Mouse (Mus musculus): ENCODE data around the gene Lrrc27. TPM values are rescaled to one million over a fixed set of nuclear protein-coding genes. Genes with fewer than 3 reads are reported as not detected.

The Lrrc27 gene
- total and polyA plus RNA-seq, 2 experiments from 2014 or later, result 2.8 to 5.1 TPM

GRCm38 (mm10) chr7:139190616-139191015, 22.2 kb upstream of the Lrrc27 start:
- Histone ChIP-seq H3K9ac (replicated peaks; ENCODE audit: low read length) (no peak overlapping the region), H3K36me3 (ENCODE audit: insufficient read depth, low read length) (no peaks in the 10 kb centered on the region), H3K9me3 (ENCODE audit: low read length) (no peaks in the 10 kb centered on the region), H3K27ac (no peak overlapping the region), H3K4me1 (ENCODE audit: insufficient read depth, low read length) (0 out of 2 replicates have a peak, but pooled peaks cover 5% of the 10 kb centered on the region), H3K4me3 (ENCODE audit: low read length) (no peak overlapping the region), H3K4me2 (ENCODE audit: low read depth, low read length) (no peak overlapping the region), H3K27me3 (ENCODE audit: insufficient read depth, low read length) (no peaks in the 10 kb centered on the region)
- no peak for TF ChIP-seq CTCF (IDR thresholded peaks at IDR 0.05; ENCODE audit: low read depth)
- WGBS, result 95% methylated on average over 4 of the region's 4 CpGs
- ATAC-seq, result no peak
- DNase-seq (ENCODE audit: low spot score), result no peak

GRCm38 (mm10) chr7:139191619-139192018, 21.2 kb upstream of the Lrrc27 start:
- Histone ChIP-seq H3K9me3 (ENCODE audit: low read length) (no peaks in the 10 kb centered on the region), H3K36me3 (ENCODE audit: insufficient read depth, low read length) (no peaks in the 10 kb centered on the region), H3K4me3 (ENCODE audit: low read length) (no peak overlapping the region), H3K4me1 (ENCODE audit: insufficient read depth, low read length) (0 out of 2 replicates have a peak, but pooled peaks cover 5% of the 10 kb centered on the region), H3K4me2 (ENCODE audit: low read depth, low read length) (no peak overlapping the region), H3K9ac (replicated peaks; ENCODE audit: low read length) (no peak overlapping the region), H3K27me3 (ENCODE audit: insufficient read depth, low read length) (no peaks in the 10 kb centered on the region), H3K27ac (no peak overlapping the region)
- ATAC-seq, result no peak
- peak; percentile 30 for TF ChIP-seq CTCF (IDR thresholded peaks at IDR 0.05; ENCODE audit: low read depth)
- DNase-seq (ENCODE audit: low spot score), result no peak
- WGBS, result 74% methylated on average over 6 of the region's 6 CpGs

- Histone ChIP-seq H3K27ac (no peak overlapping the region), H3K4me1 (ENCODE audit: insufficient read depth, low read length) (no peaks in the 10 kb centered on the region), H3K9ac (replicated peaks; ENCODE audit: low read length) (no peak overlapping the region), H3K4me2 (ENCODE audit: low read depth, low read length) (no peak overlapping the region), H3K9me3 (ENCODE audit: low read length) (no peaks in the 10 kb centered on the region), H3K36me3 (ENCODE audit: insufficient read depth, low read length) (no peaks in the 10 kb centered on the region), H3K27me3 (ENCODE audit: insufficient read depth, low read length) (no peaks in the 10 kb centered on the region), H3K4me3 (ENCODE audit: low read length) (no peak overlapping the region)
- TF ChIP-seq CTCF (IDR thresholded peaks at IDR 0.05; ENCODE audit: low read depth), result no peak
- DNase-seq (ENCODE audit: low spot score) (no peak), ATAC-seq (no peak)
- 65% methylated on average over 4 of the region's 4 CpGs for WGBS
Observed at GRCm38 (mm10) chr7:139197022-139197421, 15.8 kb upstream of the Lrrc27 start.

GRCm38 (mm10) chr7:139200108-139200507, 12.7 kb upstream of the Lrrc27 start:
- Histone ChIP-seq H3K4me2 (ENCODE audit: low read depth, low read length) (no peak overlapping the region), H3K9me3 (ENCODE audit: low read length) (no peaks in the 10 kb centered on the region), H3K4me1 (ENCODE audit: insufficient read depth, low read length) (no peaks in the 10 kb centered on the region), H3K4me3 (ENCODE audit: low read length) (no peak overlapping the region), H3K36me3 (ENCODE audit: insufficient read depth, low read length) (no peaks in the 10 kb centered on the region), H3K27ac (no peak overlapping the region), H3K27me3 (ENCODE audit: insufficient read depth, low read length) (no peaks in the 10 kb centered on the region), H3K9ac (replicated peaks; ENCODE audit: low read length) (no peak overlapping the region)
- DNase-seq (ENCODE audit: low spot score) (peak; percentile 89), ATAC-seq (peak; percentile 67; the same call in 1 of the 2 replicates)
- TF ChIP-seq CTCF (IDR thresholded peaks at IDR 0.05; ENCODE audit: low read depth), result peak; percentile 90
- 25% methylated on average over 7 of the region's 7 CpGs for WGBS

- no peaks in the 10 kb centered on the region for H3K27me3 ChIP-seq (ENCODE audit: insufficient read depth, low read length)
- TF ChIP-seq CTCF (IDR thresholded peaks at IDR 0.05; ENCODE audit: low read depth), result no peak
- H3K27ac ChIP-seq, result no peak overlapping the region
- no peaks in the 10 kb centered on the region for H3K4me1 ChIP-seq (ENCODE audit: insufficient read depth, low read length)
- H3K4me2 ChIP-seq (ENCODE audit: low read depth, low read length), result no peak overlapping the region
- 64% methylated on average over 6 of the region's 6 CpGs for WGBS
- no peaks in the 10 kb centered on the region for H3K9me3 ChIP-seq (ENCODE audit: low read length)
- no peaks in the 10 kb centered on the region for H3K36me3 ChIP-seq (ENCODE audit: insufficient read depth, low read length)
- DNase-seq (ENCODE audit: low spot score), result no peak
- no peak for ATAC-seq
- H3K9ac ChIP-seq (replicated peaks; ENCODE audit: low read length), result no peak overlapping the region
- no peak overlapping the region for H3K4me3 ChIP-seq (ENCODE audit: low read length)
Observed at GRCm38 (mm10) chr7:139201209-139201608, 11.6 kb upstream of the Lrrc27 start.

- H3K27ac ChIP-seq, result no peak overlapping the region
- H3K9ac ChIP-seq (replicated peaks; ENCODE audit: low read length), result no peak overlapping the region
- DNase-seq (ENCODE audit: low spot score), result peak; percentile 82
- no peak overlapping the region for H3K4me2 ChIP-seq (ENCODE audit: low read depth, low read length)
- TF ChIP-seq CTCF (IDR thresholded peaks at IDR 0.05; ENCODE audit: low read depth), result peak; percentile 96
- H3K9me3 ChIP-seq (ENCODE audit: low read length), result no peaks in the 10 kb centered on the region
- ATAC-seq, result no peak
- no peak overlapping the region for H3K4me3 ChIP-seq (ENCODE audit: low read length)
- H3K27me3 ChIP-seq (ENCODE audit: insufficient read depth, low read length), result no peaks in the 10 kb centered on the region
- H3K36me3 ChIP-seq (ENCODE audit: insufficient read depth, low read length), result no peaks in the 10 kb centered on the region
- WGBS, result 34% methylated on average over 7 of the region's 7 CpGs
- 0 out of 2 replicates have a peak, but pooled peaks cover 5% of the 10 kb centered on the region for H3K4me1 ChIP-seq (ENCODE audit: insufficient read depth, low read length)
Observed at GRCm38 (mm10) chr7:139208023-139208772, 4.6 kb upstream of the Lrrc27 start.

GRCm38 (mm10) chr7:139208773-139209095, 4.1 kb upstream of the Lrrc27 start:
- WGBS, result 87% methylated on average over 4 of the region's 4 CpGs

More at GRCm38 (mm10) chr7:139208773-139209095, 4.1 kb upstream of the Lrrc27 start:
- peaks cover 5% of the 10 kb centered on the region; the same call in 1 of the 2 replicates for H3K4me1 ChIP-seq (ENCODE audit: insufficient read depth, low read length)
- no peak for TF ChIP-seq CTCF (IDR thresholded peaks at IDR 0.05; ENCODE audit: low read depth)
- no peaks in the 10 kb centered on the region for H3K27me3 ChIP-seq (ENCODE audit: insufficient read depth, low read length)
- H3K4me3 ChIP-seq (ENCODE audit: low read length), result no peak overlapping the region
- DNase-seq (ENCODE audit: low spot score) (no peak), ATAC-seq (no peak)
- H3K9ac ChIP-seq (replicated peaks; ENCODE audit: low read length), result no peak overlapping the region
- no peak overlapping the region for H3K4me2 ChIP-seq (ENCODE audit: low read depth, low read length)
- H3K36me3 ChIP-seq (ENCODE audit: insufficient read depth, low read length), result no peaks in the 10 kb centered on the region
- no peaks in the 10 kb centered on the region for H3K9me3 ChIP-seq (ENCODE audit: low read length)
- no peak overlapping the region for H3K27ac ChIP-seq
